Mouse (Mus musculus): Measurements from ENCODE around the gene Tmsb10.

The Tmsb10 gene

DNA sequence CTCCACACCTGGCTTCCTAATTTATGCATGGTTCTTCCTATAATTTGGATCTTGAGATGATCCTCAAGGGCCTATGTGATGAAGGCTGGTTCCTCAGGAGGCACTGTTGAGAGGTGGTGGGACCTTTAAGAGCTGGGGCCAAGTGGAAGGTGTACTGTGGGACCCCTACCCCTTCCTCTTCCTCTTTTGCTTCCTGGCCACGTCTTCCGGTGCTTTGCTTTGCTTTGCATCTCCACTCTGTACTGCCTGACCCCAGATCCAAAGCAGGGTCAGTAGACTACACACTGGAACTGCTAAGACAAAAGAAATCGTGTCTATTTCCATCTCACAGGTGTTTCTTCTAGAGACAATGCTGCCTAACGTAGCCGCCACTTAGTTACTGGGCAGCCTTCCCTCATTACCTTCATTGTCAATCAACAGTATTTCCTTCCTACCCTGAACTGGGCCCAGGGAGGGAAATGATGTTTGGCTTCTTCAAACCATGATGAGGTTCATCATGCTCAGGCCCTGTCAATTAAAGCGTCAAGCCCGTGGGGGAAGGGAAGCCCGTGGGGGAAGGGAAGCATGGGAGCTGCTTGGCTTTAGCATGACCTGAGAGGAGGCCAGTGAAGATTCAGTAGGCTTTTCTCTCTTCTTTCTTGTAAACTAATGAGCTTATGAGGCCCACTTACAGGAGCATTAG lies 2.9 kb downstream of the Tmsb10 start:
- DNase-seq = peak; percentile 10

DNA sequence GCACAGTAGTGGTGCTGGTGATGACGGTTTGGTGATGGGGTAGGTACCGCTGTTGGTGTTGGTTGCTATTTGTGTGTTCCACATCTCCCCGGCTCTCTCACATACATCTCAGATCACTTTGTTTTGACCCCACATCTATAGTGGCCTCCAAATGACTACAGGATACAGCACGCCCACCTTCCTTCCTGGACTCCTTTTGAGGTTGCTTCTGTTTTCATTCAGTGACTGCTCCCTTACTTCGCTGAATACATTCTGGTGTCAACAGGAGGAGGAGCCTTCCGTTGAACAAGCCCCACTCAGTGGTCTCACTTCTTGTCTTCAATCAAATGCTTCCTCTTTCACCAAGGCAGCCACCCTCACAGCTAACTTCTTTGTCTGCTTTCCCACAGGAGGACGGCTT lies 3.8 kb downstream of the Tmsb10 start:
- no peak for DNase-seq

DNA sequence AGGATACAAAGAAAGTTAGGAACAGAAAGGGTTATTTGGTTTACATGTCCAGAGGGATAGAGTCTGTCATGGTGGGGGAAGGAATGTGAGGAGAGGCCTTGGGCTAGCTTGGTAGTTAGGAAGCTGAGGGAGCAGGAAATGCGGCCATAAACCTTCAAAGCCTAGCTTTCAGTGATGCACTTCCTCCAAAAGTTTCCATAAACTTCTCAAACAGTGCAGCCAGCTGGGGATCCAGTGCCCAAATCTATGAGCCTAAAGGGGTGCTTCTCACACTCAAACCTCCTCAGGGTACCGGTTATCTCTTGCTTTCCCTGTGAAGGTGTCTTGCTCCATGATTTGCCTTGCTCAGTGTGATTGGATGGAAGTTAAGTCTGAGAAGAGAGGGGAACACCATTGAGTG lies 5.6 kb downstream of the Tmsb10 start:
- no peak for DNase-seq

DNA sequence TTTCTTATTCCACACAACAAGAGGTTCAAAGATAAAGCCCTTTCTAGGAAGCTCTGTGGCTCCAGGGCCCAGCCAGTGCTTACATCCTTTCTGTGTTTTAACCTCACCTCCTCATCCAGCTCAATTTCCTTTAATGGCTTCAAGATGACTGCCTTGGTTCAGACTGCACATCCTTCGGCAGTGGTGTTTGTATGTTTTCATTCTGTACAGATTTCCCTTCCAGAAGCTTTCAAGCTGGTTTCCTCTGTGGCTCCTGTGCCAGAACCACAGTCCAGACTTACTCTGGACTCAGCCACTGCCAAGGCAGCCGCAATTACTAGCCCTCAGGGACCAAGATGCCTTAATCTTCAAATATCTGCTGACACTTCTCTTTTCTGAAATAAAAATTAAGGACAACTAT lies 6.3 kb downstream of the Tmsb10 start:
- no peak for DNase-seq

DNA sequence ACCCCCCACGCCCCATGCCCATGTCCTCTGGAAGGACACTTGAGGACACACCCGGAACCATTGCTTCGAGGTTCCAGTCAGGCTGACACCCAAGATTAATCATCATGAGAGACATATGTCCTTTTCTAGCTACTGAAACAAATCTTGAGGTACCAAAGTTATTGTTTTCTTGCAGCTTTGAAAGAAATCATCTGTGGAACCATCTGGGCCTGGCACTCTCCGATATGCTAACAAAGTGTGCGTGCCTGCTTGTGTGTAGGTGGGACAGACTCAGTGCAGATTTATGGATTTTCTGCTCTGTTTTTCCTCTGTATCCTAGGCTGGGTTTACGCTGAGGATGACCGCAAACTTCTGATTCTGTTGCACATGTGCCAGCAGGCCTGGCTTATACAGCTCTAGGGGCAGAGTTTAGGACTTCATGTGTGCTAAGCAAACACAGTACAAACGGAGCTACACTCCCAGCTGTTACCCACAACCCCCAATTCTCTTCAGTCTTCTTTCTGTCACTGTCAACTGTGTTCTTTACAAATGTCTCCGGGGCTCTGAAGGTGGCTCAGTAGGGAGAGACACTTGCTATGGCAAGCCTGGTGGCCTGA lies 9.3 kb downstream of the Tmsb10 start:
- no peak for DNase-seq

DNA sequence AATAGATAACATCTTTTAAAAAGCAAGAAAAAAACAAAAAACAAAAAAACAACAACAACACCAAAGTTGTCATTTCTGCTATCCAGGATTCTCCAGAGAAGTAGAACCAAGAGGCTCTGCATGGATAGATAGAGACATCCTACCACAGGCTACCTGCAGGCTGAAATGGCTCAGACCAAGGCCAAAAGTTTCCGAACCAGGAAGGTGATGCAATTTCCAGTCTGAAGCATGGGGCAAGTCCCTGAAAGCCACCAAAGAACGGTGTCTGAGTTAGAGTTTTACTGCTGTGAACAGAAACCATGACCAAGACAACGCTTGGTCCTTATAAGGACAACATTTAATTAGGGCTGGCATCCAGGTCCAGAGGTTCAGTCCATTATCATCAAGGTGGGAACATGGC lies 10.2 kb downstream of the Tmsb10 start:
- no peak for DNase-seq

DNA sequence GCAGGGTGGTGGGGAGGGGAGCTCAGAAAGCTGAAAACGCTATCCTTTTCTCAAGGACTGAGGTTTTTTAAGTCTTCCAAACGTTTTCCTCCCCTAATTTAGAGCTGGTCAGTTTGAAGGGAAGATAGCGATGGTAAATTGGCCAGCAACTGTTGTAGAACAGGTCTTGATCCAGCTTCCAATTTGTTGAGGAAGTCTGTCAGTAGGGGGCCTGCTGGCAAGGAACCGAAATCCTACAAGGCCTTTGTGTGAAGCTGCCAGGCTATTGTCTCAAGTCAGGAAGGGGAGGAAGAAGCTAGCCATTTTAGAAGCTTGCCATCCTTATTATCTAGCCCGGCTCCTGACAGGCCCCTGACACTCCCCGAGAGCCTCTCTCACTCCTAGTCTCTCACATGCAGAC lies 10.6 kb downstream of the Tmsb10 start:
- DNase-seq = no peak

DNA sequence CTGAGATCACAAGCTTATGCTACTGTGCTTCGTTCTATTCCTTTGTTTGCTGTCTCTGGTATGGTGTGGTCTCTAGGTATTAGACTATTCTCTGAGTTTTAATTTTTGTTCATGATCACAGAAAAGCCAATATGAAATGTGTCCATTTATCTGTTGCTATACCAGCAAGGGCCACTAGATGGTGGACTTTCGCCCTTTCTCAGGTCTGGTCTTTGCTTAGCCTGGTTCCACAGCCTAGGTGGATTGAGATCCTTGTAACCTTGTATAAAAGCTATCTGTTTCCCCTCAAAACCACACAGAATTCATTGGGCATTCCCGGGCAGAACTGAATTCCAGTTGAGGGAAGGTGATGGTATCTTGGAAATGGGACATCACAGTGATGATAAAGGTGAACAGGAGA lies 18.1 kb downstream of the Tmsb10 start:
- DNase-seq = peak; percentile 49

DNA sequence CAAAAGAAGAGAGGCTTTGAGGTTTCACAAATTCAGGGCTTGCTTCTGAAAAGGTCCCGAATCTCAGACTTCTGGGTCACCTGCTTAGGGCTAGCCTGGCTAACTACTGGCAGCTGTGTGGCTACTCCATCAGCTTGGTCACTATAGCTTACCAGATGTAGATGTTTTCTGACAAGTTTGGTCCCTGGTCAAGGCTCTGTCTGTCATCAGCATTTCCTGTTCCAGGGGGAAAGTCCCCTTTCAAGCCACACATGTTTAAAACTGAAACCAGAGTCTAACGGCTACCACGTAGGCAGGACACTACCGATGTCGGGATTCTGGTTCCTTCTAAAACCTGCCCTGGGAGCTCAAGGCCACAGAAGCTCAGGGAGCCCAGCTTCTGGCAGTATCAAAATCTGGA lies 20.7 kb downstream of the Tmsb10 start:
- DNase-seq = no peak

DNA sequence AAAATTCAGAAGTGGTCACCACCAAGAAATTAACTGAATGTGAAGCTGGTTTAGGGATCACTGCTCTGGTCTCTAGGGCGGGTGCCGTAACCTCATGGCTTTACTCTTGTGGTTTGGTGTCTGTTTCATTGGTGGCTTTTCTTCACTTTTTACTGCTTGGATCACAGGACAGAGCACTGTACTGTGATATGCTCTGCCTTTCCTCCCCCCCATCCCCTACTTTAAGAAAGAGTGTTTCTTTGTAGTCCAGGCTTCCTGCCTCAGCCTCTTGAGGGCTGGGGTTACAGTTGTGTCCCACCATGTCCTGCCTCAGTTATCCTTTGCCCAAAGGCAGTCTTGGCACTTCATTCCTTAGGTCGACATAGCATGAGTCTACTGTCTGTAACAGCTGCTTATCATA lies 21.1 kb downstream of the Tmsb10 start:
- DNase-seq = no peak

DNA sequence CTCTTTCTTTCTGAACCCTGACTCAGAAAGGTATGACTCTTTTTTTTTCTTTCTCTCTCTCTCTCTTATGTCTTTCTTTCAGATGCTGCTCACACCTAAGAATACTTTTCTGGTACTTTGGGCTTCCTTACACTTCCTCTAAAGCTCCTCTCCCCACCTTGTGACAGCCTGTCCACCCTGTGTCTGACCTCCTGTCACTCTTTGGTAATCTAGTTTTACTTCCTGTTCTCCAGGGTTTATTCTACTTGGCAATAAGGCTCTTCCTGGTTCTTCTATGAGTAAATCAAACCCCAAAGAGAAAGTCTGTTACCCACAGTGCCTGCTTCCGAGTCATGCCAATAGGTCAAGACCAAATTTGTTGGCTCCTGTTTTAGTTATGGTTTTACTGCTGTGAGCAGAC lies 25.6 kb downstream of the Tmsb10 start:
- no peak for DNase-seq

DNA sequence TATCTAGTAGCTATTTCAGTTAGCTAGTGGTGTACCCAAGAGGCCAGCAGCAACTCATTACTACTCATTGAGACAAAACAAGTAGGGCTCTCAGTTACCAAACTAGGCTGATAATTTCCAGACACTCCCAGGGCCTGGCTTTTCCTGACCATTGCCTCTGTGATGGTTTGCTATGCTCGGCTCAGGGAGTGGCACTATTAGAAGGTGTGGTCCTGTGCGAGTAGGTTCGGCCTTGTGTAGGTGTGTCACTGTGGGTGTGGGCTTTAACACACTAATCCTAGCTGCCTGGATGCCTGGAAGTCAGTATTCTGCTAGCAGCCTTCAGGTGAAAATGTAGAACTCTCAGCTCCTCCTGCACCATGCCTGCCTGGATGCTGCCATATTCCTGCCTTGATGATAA lies 27.0 kb downstream of the Tmsb10 start:
- DNase-seq = no peak

DNA sequence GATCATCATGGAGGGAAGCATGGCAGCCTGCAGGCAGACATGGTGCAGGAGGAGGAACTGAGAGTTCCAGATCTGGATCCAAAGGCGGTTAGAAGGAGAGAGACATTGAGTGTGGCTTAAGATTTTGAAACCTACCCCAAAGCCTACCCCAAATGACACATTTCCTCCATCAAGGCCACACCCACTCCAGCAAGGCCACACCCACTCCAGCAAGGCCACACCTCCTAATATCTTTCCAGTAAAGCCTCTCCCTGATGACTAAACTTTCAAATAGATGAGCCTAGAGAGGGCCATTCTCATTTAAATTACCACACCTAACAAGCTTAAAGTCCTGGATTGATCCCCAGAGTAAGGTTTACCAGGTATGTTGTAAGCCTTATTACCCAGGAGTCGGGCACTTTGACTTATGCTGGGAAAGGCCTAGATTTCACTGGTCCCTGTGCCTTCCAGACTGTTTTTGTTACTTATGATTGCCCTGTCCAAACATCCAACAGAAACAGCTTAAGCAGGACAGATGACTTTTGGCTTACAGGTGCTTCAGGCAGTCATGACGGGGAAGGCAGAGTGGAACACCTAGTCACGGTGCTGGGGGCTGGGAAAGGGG lies 28.7 kb downstream of the Tmsb10 start:
- DNase-seq = no peak

DNA sequence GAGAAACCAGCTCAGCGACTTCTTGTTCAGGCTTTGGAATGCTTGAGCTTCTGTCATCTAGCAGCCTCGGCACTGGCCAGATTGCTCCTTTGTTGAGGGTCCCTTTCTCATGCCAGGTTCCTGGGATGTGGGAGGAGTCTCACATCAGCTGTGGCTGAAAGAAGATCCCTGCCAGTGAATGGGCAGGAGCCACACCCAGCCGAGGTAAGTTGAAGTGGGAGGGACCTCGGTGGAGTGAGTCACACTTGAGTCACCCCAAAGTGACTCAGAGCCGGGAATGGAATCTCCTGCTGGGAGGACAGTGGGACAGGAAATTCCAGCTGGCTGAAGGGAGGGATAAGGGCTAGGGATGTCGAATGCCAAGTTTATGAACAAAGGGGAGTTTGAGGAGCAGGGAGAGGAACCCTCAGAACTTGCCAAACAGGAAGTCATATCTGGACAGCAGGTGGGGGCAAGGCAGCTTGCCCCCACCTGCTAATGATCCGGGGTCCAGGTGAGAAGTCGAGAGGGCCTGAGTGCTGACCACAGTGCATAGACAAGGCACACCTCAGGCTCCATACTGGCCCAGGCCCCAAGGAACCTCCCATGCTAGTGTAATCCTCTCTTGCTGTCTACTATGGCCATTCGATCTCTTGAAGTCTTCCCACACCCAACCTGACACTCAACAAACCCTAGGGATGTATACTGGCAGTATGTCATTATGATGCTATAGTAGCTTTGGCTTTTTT lies 31.6 kb downstream of the Tmsb10 start:
- DNase-seq = no peak

DNA sequence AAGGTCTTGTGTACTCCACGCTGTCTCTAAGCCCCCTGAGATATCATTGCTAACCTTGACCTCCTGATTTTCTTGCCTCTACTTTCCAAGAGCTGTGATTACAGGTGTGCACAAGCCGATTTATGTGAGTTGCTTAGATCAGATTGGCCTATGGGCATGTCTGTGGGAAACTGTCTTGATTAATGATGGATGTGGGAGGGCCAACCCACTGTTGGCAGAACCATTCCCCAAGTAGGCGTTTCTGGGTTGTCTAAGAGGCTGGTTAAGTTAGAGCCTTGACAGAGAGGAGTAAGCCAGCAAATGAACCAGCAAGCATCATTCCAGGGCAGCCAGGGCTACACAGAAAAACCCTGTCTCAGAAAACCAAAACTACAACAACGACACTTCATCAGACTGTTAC lies 32.5 kb downstream of the Tmsb10 start:
- no peak for DNase-seq

DNA sequence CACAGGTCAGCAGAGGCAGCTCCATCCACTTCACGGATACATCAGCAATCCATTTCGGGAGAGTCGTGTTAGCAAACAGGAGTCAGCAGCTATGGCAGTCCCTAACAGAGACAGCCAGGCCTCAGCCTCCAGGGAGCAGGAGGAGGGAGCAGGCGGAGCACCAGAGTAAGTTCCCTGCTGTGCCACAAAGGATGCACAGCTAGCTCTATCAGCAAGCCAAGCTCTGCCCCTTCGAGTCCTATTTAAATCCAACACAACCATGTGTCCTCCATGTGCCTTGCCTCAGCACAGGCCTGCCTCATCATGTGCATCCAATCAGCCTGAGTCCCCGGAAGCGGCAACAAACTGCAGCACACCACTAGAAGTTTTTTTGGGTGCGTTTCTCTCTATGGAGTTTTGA lies 35.2 kb downstream of the Tmsb10 start:
- no peak for DNase-seq

DNA sequence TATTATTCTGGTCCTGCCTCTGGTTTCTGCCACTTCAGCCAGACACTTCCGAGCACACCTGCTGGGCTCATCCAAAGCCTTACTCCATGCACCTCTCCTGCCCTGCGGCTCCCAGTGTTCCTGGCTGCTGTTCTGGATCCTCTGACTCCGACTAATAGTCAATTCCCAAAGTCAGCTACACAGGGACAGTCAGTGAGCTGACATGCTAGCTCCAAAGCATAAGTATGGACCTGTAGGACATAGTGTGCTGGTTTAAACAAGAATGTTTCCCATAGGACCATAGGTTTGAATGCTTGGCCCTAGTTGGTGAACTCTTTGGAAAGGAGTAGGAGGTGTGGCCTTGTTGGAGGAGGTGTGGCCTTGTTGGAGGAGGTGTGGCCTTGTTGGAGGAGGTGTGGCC lies 37.5 kb downstream of the Tmsb10 start:
- no peak for DNase-seq

DNA sequence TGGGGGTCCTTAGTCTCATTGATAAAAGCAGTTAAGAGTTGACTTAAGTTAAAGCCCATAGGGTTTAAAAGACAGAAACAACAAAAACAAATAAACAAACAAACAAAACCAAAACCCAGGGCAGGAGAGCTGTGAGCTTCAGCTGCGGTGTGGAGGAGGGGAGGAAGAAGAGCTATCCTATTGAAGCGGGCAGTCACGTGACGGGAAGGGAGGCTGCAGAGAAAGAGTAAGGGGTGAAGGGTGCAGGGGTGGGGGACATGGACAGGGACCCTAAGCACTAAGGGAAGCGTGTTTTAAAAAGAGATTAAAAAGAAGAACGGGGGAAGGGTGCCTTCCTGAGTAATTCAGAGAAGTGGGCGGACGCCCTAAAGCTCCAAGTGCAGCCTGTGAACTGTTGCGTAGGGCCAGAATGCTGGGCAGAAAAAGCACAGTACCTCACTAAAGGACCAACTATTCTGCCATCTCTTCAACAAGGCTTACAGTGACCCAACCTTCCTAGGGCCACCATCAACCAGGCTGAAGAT lies 40.0 kb downstream of the Tmsb10 start:
- DNase-seq = no peak

DNA sequence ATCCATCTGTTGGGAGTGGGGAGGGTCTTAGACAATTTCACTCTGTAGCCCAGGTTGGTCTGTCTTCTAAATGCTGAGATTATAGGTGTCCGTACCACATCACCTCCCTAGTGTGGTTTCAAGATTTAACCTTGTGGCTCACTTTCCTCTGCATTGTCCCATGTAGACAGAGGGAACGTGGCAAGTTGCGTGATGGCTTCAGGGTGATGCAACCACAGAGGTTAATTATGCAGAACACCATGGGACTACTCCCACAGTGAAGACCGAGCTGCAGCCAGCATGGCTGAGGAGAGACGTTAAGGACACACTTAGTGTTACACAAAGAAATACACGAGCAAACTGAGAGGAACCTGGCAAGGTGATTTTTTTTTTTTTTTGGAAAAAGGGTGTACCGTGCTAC lies 42.2 kb downstream of the Tmsb10 start:
- no peak for DNase-seq

DNA sequence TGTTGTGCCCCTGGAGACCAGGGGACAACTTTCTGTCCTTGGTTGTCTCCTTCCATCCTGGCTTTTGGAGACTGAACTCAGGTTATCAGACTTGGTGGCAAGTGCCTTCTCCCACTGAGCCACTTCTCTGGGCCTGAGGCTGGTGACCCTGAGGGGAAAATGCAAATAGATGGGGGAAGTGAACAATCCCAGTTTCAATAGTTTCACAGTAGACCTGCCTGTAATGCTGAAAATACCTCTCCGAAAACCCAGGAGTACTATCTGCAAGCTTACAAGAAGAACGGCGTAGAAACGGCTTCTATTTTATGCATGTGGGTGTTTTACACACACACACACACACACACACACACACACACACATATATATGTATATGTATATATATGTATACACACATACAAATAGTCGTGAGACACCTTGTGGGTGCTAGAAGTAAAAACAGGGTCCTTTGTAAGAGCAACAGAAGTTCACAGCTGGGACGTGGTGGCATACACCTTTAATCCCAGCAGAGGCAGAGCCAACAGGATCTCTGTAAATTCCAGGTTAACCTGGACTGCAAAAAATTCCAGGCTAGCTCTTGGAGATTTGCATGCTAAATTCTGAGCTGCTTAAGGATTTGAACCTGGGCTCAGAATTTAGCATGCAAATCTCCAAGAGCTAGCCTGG lies 44.3 kb downstream of the Tmsb10 start:
- no peak for DNase-seq

DNA sequence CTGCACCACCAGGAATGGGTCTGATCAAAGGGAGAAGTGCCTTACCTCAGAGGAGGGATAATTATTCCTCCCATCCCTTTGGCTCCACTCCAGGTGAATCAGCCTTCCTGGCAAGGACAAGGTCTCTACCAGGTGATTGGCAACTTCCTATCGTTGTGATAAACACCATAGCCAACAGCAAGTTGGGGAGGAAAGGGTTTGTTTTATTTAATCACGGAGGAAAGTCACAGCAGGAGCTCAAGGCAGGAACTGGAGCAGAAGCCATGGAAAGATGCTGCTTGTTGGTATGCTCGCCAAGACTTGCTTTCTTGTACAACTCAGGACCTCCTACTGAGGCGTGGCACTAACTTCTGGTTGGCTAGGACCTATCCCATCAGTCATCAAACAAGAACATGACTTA lies 47.3 kb downstream of the Tmsb10 start:
- no peak for DNase-seq
